In genomic region chr16:91222171-91222642, GRCm38 (mm10) we compare ENCODE assay signal across 8 mouse cellular contexts. TPM values are rescaled to one million over a fixed set of nuclear protein-coding genes. Genes with fewer than 3 reads are reported as not detected.
DNase-seq lines count a peak whose midpoint lies in the region; ATAC-seq lines count a peak whose summit lies in the region.
"Had no signal": no experiment of that assay in that cellular context is flagged by ENCODE, and none has a peak within 500 bp of the region (broad histone marks: within the 10 kb centered on the region; RNA-seq: fewer than 3 reads in every experiment).

No protein-coding gene starts in this region.

- H3K36me3 ChIP-seq in embryonic facial prominence, embryonic 10.5 days (replicated peaks): no peaks in the 10 kb centered on the region
- H3K36me3 ChIP-seq in hindbrain, embryonic 13.5 days: no peaks in the 10 kb centered on the region
- H3K36me3 ChIP-seq in neural tube, embryonic 13.5 days: no peaks in the 10 kb centered on the region

- peaks cover 52% of the 10 kb centered on the region for H3K4me1 ChIP-seq in embryonic facial prominence, embryonic 10.5 days
- H3K4me1 ChIP-seq in hindbrain, embryonic 13.5 days (replicated peaks): peaks cover 46% of the 10 kb centered on the region
- H3K4me1 ChIP-seq in neural tube, embryonic 13.5 days (replicated peaks): peaks cover 45% of the 10 kb centered on the region

- no peak overlapping the region for H3K9ac ChIP-seq in hindbrain, embryonic 13.5 days
- H3K9ac ChIP-seq in neural tube, embryonic 13.5 days: no peak overlapping the region

- H3K4me3 ChIP-seq in embryonic facial prominence, embryonic 10.5 days: peak overlapping the region; percentile 44
- H3K4me3 ChIP-seq in hindbrain, embryonic 13.5 days: peak overlapping the region; percentile 19
- peak overlapping the region; percentile 6 for H3K4me3 ChIP-seq in neural tube, embryonic 13.5 days

- intact Hi-C loops in left cerebral cortex, postnatal 4 days (cut with DNase I): loop anchor here (5.0 kb wide), 1 partner anchor 140 kb away; no protein-coding TSS in a partner anchor

- WGBS in embryonic facial prominence, embryonic 10.5 days: under 1% methylated on average over 25 of the region's 25 CpGs
- under 1% methylated on average over 25 of the region's 25 CpGs for WGBS in hindbrain, embryonic 13.5 days
- WGBS in neural tube, embryonic 13.5 days: under 1% methylated on average over 25 of the region's 25 CpGs

- ATAC-seq in hindbrain, embryonic 13.5 days (ENCODE audit: low FRiP score): no peak
- no peak for ATAC-seq in neural tube, embryonic 13.5 days (ENCODE audit: low read depth)

- H3K9me3 ChIP-seq in embryonic facial prominence, embryonic 10.5 days: peaks cover 4% of the 10 kb centered on the region
- H3K9me3 ChIP-seq in hindbrain, embryonic 13.5 days: no peaks in the 10 kb centered on the region
- H3K9me3 ChIP-seq in neural tube, embryonic 13.5 days: peaks cover 5% of the 10 kb centered on the region; the same call in 1 of the 2 replicates

- H3K27me3 ChIP-seq in embryonic facial prominence, embryonic 10.5 days (replicated peaks; ENCODE audit: low read depth, poor library complexity, severe bottlenecking): peaks cover 100% of the 10 kb centered on the region
- H3K27me3 ChIP-seq in hindbrain, embryonic 13.5 days: peaks cover 100% of the 10 kb centered on the region
- H3K27me3 ChIP-seq in neural tube, embryonic 13.5 days: peaks cover 100% of the 10 kb centered on the region

- peak; percentile 53 for DNase-seq in left cerebral cortex, postnatal 4 days
- no peak for DNase-seq in left cerebral cortex, adult 9 months (ENCODE audit: low spot score in 2 of 2)
- no peak for DNase-seq in embryonic facial prominence, embryonic 10.5 days (ENCODE audit: low spot score)
- no peak for DNase-seq in cerebellum, adult 11-12 months
- no peak for DNase-seq in gastrocnemius, postnatal 4 days (ENCODE audit: low spot score in 2 of 2)

- peak overlapping the region; percentile 58 for H3K27ac ChIP-seq in embryonic facial prominence, embryonic 10.5 days (replicated peaks)
- peak overlapping the region; percentile 30; the same call in 1 of the 2 replicates for H3K27ac ChIP-seq in hindbrain, embryonic 13.5 days
- no peak overlapping the region for H3K27ac ChIP-seq in neural tube, embryonic 13.5 days (replicated peaks)

- H3K4me2 ChIP-seq in hindbrain, embryonic 13.5 days: peak overlapping the region; percentile 17
- H3K4me2 ChIP-seq in neural tube, embryonic 13.5 days: peak overlapping the region; percentile 23; the same call in 1 of the 2 replicates

RNA-seq across cellular contexts. Expression of gene Olig2, which starts 3.0 kb away (rescaled TPM):
- total RNA-seq in left cerebral cortex, postnatal 4 days (2021): 10 to 100 TPM; 30.9 to 34.9 TPM
- polyA plus RNA-seq in embryonic facial prominence, embryonic 10.5 days (2016; fragmentation: Nextera tagmentation; extraction: Ambion mirVana): 2.3 and 3.4 TPM in 2 replicates
- 4.0 and 4.4 TPM in 2 replicates for polyA plus RNA-seq in hindbrain, embryonic 13.5 days (2015; fragmentation: Nextera tagmentation; extraction: Ambion mirVana)
- 4.5 and 4.6 TPM in 2 replicates for polyA plus RNA-seq in neural tube, embryonic 13.5 days (2015; fragmentation: Nextera tagmentation; extraction: Ambion mirVana)
- total RNA-seq in gastrocnemius, postnatal 4 days (2021): not detected
- total RNA-seq: heart, postnatal 10 days had no signal

RNA-seq across cellular contexts. Expression of gene Olig1, which starts 47.4 kb away (rescaled TPM):
- total RNA-seq in left cerebral cortex, postnatal 4 days (2021): 100 to 1,000 TPM in 1 of 2 experiments, 10 to 100 TPM in 1; 95.9 to 102 TPM
- 1.9 and 3.3 TPM in 2 replicates for polyA plus RNA-seq in embryonic facial prominence, embryonic 10.5 days (2016; fragmentation: Nextera tagmentation; extraction: Ambion mirVana)
- 21.4 and 29.2 TPM in 2 replicates for polyA plus RNA-seq in hindbrain, embryonic 13.5 days (2015; fragmentation: Nextera tagmentation; extraction: Ambion mirVana)
- polyA plus RNA-seq in neural tube, embryonic 13.5 days (2015; fragmentation: Nextera tagmentation; extraction: Ambion mirVana): 20.9 and 26.0 TPM in 2 replicates
- total RNA-seq in gastrocnemius, postnatal 4 days (2021): under 1 TPM in 1 of 2 experiments, not detected in 1; 0.25 TPM
- total RNA-seq: heart, postnatal 10 days had no signal
